Mouse (Mus musculus): Measurements from ENCODE around the gene Gm45713. TPM values are rescaled to one million over a fixed set of nuclear protein-coding genes. Genes with fewer than 3 reads are reported as not detected.

Gm45713 gene
- polyA plus RNA-seq, 1 experiment from 2014 or later = 0.60 TPM

DNA sequence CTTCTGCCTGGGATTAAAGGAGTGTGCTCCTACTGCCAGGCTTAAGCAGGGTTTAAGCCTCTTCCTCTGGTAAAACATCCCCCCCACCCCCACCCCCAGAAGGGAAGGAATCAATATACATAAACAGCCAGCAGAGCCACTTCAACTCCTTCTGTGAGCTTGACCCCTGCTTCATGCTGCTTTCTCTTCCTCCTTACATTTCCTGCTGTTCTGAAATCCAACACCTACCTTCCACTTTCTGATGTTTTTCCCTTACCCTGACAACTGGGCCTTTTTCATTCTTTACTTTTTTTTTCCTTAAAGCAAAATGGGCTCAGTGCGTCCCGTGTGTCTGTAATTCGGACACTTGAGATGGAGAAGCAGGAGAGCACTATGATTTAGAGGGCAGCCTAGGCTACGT, 14.3 kb upstream of the Gm45713 start:
- Histone ChIP-seq H3K9ac (ENCODE audit: low read length) (no peak overlapping the region), H3K4me3 (ENCODE audit: low read length) (no peak overlapping the region), H3K9me3 (ENCODE audit: control insufficient read depth, low read length) (no peaks in the 10 kb centered on the region), H3K27me3 (ENCODE audit: control insufficient read depth, insufficient read depth, low read depth, low read length) (no peaks in the 10 kb centered on the region), H3K27ac (ENCODE audit: low read length) (peak overlapping the region; percentile 77), H3K4me1 (replicated peaks; ENCODE audit: control insufficient read depth, insufficient read depth, low read length) (peaks cover 25% of the 10 kb centered on the region), H3K4me2 (ENCODE audit: low read depth, low read length) (no peak overlapping the region), H3K36me3 (ENCODE audit: control insufficient read depth, insufficient read depth, low read length) (0 out of 2 replicates have a peak, but pooled peaks cover 2% of the 10 kb centered on the region)
- ATAC-seq (ENCODE audit: low read depth) = no peak
- 48% methylated on average over 4 of the region's 4 CpGs for WGBS

GRCm38 (mm10) chr7:45149545-45149944, 13.5 kb upstream of the Gm45713 start:
- peaks cover 18% of the 10 kb centered on the region for H3K4me1 ChIP-seq (replicated peaks; ENCODE audit: control insufficient read depth, insufficient read depth, low read length)
- ATAC-seq (ENCODE audit: low read depth) = peak; percentile 22
- H3K27ac ChIP-seq (ENCODE audit: low read length) = peak overlapping the region; percentile 17; the same call in 1 of the 2 replicates

GRCm38 (mm10) chr7:45148534-45149098, 12.6 kb upstream of the Gm45713 start:
- Histone ChIP-seq H3K9me3 (ENCODE audit: control insufficient read depth, low read length) (no peaks in the 10 kb centered on the region), H3K27ac (ENCODE audit: low read length) (0 out of 2 replicates have a peak overlapping the region, but pooled peaks have one; percentile 19), H3K4me1 (replicated peaks; ENCODE audit: control insufficient read depth, insufficient read depth, low read length) (peaks cover 18% of the 10 kb centered on the region), H3K9ac (ENCODE audit: low read length) (peak overlapping the region; percentile 17; the same call in 1 of the 2 replicates), H3K4me3 (ENCODE audit: low read length) (no peak overlapping the region), H3K4me2 (ENCODE audit: low read depth, low read length) (no peak overlapping the region), H3K36me3 (ENCODE audit: control insufficient read depth, insufficient read depth, low read length) (0 out of 2 replicates have a peak, but pooled peaks cover 2% of the 10 kb centered on the region), H3K27me3 (ENCODE audit: control insufficient read depth, insufficient read depth, low read depth, low read length) (no peaks in the 10 kb centered on the region)
- ATAC-seq (ENCODE audit: low read depth) = no peak
- WGBS = 39% methylated on average over 4 of the region's 4 CpGs

More at GRCm38 (mm10) chr7:45149545-45149944, 13.5 kb upstream of the Gm45713 start:
- no peak overlapping the region for H3K4me2 ChIP-seq (ENCODE audit: low read depth, low read length)
- H3K9ac ChIP-seq (ENCODE audit: low read length) = no peak overlapping the region
- H3K9me3 ChIP-seq (ENCODE audit: control insufficient read depth, low read length) = no peaks in the 10 kb centered on the region
- no peak overlapping the region for H3K4me3 ChIP-seq (ENCODE audit: low read length)
- no peaks in the 10 kb centered on the region for H3K27me3 ChIP-seq (ENCODE audit: control insufficient read depth, insufficient read depth, low read depth, low read length)
- 0 out of 2 replicates have a peak, but pooled peaks cover 2% of the 10 kb centered on the region for H3K36me3 ChIP-seq (ENCODE audit: control insufficient read depth, insufficient read depth, low read length)
- 45% methylated on average over 6 of the region's 6 CpGs for WGBS

DNA sequence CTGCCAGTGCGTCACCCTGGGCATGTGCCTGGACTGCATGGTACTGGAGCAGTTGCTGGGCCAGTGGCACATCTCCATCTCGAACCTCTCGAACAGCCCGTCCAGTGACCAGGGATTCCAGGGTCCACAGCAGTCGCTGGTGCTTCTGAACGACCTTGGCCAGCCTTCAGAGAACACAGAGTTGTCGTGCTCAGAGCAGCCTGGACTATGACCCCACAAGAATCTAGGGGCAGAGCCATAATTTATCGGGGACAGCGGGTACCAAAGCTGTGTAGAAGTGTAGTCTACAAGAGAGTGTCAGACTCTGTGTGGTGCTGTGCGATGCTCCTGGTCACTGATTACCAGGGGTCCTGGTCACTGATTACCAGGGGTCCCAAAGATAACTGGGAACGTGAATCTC, 11.9 kb upstream of the Gm45713 start:
- 80% methylated on average over 11 of the region's 11 CpGs for WGBS
- no peak overlapping the region for H3K27ac ChIP-seq (ENCODE audit: low read length)

DNA sequence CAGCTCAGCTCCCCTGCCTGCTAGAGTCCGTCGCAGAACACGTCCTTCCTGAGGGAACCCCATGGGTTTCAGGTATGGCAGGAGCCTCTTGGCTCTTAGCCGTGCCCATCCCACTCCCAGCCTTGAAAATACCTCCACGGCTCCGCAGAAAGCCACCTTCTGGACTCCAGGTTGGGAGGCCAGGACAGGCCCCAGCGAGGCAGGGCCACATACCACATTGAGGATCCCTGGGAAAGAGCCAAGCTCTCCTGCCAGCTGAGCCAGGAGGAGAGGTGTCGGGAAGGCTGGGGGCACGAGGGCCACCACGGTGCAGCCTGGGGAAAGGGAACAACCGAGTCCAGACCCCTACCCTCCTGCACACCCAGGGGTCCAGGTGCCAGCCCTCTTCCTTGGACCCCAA, 11.2 kb upstream of the Gm45713 start:
- Histone ChIP-seq H3K9me3 (ENCODE audit: control insufficient read depth, low read length) (no peaks in the 10 kb centered on the region), H3K27me3 (ENCODE audit: control insufficient read depth, insufficient read depth, low read depth, low read length) (no peaks in the 10 kb centered on the region), H3K36me3 (ENCODE audit: control insufficient read depth, insufficient read depth, low read length) (peaks cover 5% of the 10 kb centered on the region; the same call in 1 of the 2 replicates), H3K27ac (ENCODE audit: low read length) (no peak overlapping the region), H3K9ac (ENCODE audit: low read length) (no peak overlapping the region), H3K4me2 (ENCODE audit: low read depth, low read length) (no peak overlapping the region), H3K4me1 (replicated peaks; ENCODE audit: control insufficient read depth, insufficient read depth, low read length) (peaks cover 13% of the 10 kb centered on the region), H3K4me3 (ENCODE audit: low read length) (no peak overlapping the region)
- 87% methylated on average over 11 of the region's 11 CpGs for WGBS
- ATAC-seq (ENCODE audit: low read depth) = no peak

More for the DNA sequence above, 11.9 kb upstream of the Gm45713 start:
- no peak overlapping the region for H3K4me3 ChIP-seq (ENCODE audit: low read length)
- no peaks in the 10 kb centered on the region for H3K27me3 ChIP-seq (ENCODE audit: control insufficient read depth, insufficient read depth, low read depth, low read length)
- H3K36me3 ChIP-seq (ENCODE audit: control insufficient read depth, insufficient read depth, low read length) = 0 out of 2 replicates have a peak, but pooled peaks cover 2% of the 10 kb centered on the region
- peaks cover 13% of the 10 kb centered on the region for H3K4me1 ChIP-seq (replicated peaks; ENCODE audit: control insufficient read depth, insufficient read depth, low read length)
- no peak overlapping the region for H3K9ac ChIP-seq (ENCODE audit: low read length)
- H3K4me2 ChIP-seq (ENCODE audit: low read depth, low read length) = no peak overlapping the region
- no peaks in the 10 kb centered on the region for H3K9me3 ChIP-seq (ENCODE audit: control insufficient read depth, low read length)
- no peak for ATAC-seq (ENCODE audit: low read depth)

GRCm38 (mm10) chr7:45145460-45145859, 9.4 kb upstream of the Gm45713 start:
- peaks cover 5% of the 10 kb centered on the region; the same call in 1 of the 2 replicates for H3K36me3 ChIP-seq (ENCODE audit: control insufficient read depth, insufficient read depth, low read length)
- H3K27ac ChIP-seq (ENCODE audit: low read length) = no peak overlapping the region
- 93% methylated on average over 8 of the region's 8 CpGs for WGBS
- H3K9ac ChIP-seq (ENCODE audit: low read length) = no peak overlapping the region
- H3K27me3 ChIP-seq (ENCODE audit: control insufficient read depth, insufficient read depth, low read depth, low read length) = no peaks in the 10 kb centered on the region
- ATAC-seq (ENCODE audit: low read depth) = no peak
- no peak overlapping the region for H3K4me3 ChIP-seq (ENCODE audit: low read length)
- H3K9me3 ChIP-seq (ENCODE audit: control insufficient read depth, low read length) = no peaks in the 10 kb centered on the region
- H3K4me1 ChIP-seq (replicated peaks; ENCODE audit: control insufficient read depth, insufficient read depth, low read length) = peaks cover 4% of the 10 kb centered on the region
- no peak overlapping the region for H3K4me2 ChIP-seq (ENCODE audit: low read depth, low read length)

DNA sequence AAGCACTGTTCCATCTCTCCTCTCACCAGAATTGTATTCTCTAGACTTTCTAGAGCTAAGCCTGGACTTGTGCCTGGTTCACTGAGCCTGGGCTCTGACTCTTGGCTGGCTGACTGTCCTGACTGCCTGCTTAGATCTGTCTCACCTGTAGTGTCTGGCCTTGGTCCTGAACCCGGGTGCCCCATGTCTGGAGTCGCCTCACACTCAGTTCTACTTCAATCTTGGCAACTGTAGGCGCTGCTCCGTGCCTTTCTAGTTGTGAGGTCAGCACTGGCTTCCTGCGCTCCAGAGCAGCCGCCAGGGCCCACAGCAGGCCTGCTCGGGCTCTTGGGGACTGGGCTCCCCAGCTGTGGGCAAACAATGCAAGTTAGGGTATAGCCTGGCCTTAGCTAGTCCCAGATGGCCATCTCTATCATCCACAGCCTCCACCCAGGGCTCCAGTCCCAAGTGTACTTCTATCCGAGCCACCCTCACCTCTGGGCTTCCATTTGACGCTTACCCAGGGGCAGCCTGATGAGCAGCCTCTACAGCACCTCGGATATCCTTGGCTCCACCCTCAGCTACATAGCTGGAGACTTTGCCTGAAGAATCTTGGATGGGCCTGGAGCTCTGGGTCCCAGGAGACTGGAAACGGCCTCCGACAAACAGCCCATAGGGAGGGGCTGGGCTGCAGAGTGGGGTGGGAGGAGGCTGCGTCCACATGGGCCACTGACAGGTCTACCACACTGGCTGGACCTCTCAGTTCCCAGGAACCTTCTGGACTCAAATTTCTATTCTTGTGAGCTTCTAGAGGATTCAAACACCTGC, 8.5 kb upstream of the Gm45713 start:
- Histone ChIP-seq H3K36me3 (ENCODE audit: control insufficient read depth, insufficient read depth, low read length) (peaks cover 5% of the 10 kb centered on the region; the same call in 1 of the 2 replicates), H3K9me3 (ENCODE audit: control insufficient read depth, low read length) (no peaks in the 10 kb centered on the region), H3K4me1 (replicated peaks; ENCODE audit: control insufficient read depth, insufficient read depth, low read length) (no peaks in the 10 kb centered on the region; the same call in 1 of the 2 replicates), H3K27ac (ENCODE audit: low read length) (no peak overlapping the region), H3K27me3 (ENCODE audit: control insufficient read depth, insufficient read depth, low read depth, low read length) (no peaks in the 10 kb centered on the region), H3K4me3 (ENCODE audit: low read length) (no peak overlapping the region), H3K9ac (ENCODE audit: low read length) (no peak overlapping the region), H3K4me2 (ENCODE audit: low read depth, low read length) (no peak overlapping the region)
- no peak for ATAC-seq (ENCODE audit: low read depth)
- 83% methylated on average over 13 of the region's 13 CpGs for WGBS

DNA sequence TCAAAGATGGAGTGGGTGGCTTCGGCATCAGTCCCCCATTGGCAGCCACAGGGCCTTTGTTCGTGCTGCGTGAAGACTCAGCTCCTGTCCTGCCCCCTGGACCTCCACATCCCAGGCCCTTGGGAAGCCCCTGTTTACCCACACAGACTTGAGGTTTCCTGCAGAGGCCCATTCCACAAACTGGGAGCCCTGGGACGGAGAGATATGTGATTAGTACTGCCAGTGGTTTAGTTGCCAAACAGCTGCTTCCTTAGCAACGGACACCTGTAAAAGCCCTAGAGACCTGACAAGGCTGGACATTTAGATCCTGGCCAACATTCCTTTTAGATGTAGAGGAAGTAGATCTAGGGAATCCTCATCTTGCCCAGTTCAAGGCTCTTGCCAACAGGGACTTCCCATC, 5.9 kb upstream of the Gm45713 start:
- Histone ChIP-seq H3K9ac (ENCODE audit: low read length) (no peak overlapping the region), H3K4me2 (ENCODE audit: low read depth, low read length) (no peak overlapping the region), H3K27ac (ENCODE audit: low read length) (no peak overlapping the region), H3K27me3 (ENCODE audit: control insufficient read depth, insufficient read depth, low read depth, low read length) (no peaks in the 10 kb centered on the region), H3K4me1 (replicated peaks; ENCODE audit: control insufficient read depth, insufficient read depth, low read length) (no peaks in the 10 kb centered on the region), H3K4me3 (ENCODE audit: low read length) (no peak overlapping the region), H3K36me3 (ENCODE audit: control insufficient read depth, insufficient read depth, low read length) (peaks cover 5% of the 10 kb centered on the region; the same call in 1 of the 2 replicates), H3K9me3 (ENCODE audit: control insufficient read depth, low read length) (no peaks in the 10 kb centered on the region)
- WGBS = 85% methylated on average over 5 of the region's 5 CpGs
- no peak for ATAC-seq (ENCODE audit: low read depth)

- H3K9ac ChIP-seq (ENCODE audit: low read length) = no peak overlapping the region
- no peak overlapping the region for H3K4me3 ChIP-seq (ENCODE audit: low read length)
- no peaks in the 10 kb centered on the region for H3K9me3 ChIP-seq (ENCODE audit: control insufficient read depth, low read length)
- no peak overlapping the region for H3K27ac ChIP-seq (ENCODE audit: low read length)
- H3K36me3 ChIP-seq (ENCODE audit: control insufficient read depth, insufficient read depth, low read length) = peaks cover 5% of the 10 kb centered on the region; the same call in 1 of the 2 replicates
- H3K27me3 ChIP-seq (ENCODE audit: control insufficient read depth, insufficient read depth, low read depth, low read length) = no peaks in the 10 kb centered on the region
- H3K4me1 ChIP-seq (replicated peaks; ENCODE audit: control insufficient read depth, insufficient read depth, low read length) = no peaks in the 10 kb centered on the region
- ATAC-seq (ENCODE audit: low read depth) = no peak
- no peak overlapping the region for H3K4me2 ChIP-seq (ENCODE audit: low read depth, low read length)
- WGBS = 86% methylated on average over 3 of the region's 3 CpGs
These were observed 5.3 kb upstream of the Gm45713 start for GRCm38 (mm10) chr7:45141319-45141718.

Measured in lung, embryonic 16.5 days (tissue).